9 mouse cellular contexts compared by ENCODE assay signal in genomic region chr3:55351281-55352052, GRCm38 (mm10).
DNase-seq lines count a peak whose midpoint lies in the region; ATAC-seq lines count a peak whose summit lies in the region.
"Had no signal": no experiment of that assay in that cellular context is flagged by ENCODE, and none has a peak within 500 bp of the region (broad histone marks: within the 10 kb centered on the region; RNA-seq: fewer than 3 reads in every experiment).

No protein-coding gene starts in this region.

- no peaks in the 10 kb centered on the region for H3K36me3 ChIP-seq in embryonic facial prominence, embryonic 10.5 days (replicated peaks)
- no peaks in the 10 kb centered on the region for H3K36me3 ChIP-seq in hindbrain, embryonic 15.5 days
- H3K36me3 ChIP-seq in midbrain, embryonic 16.5 days (ENCODE audit: control insufficient read depth, insufficient read depth, low read length): no peaks in the 10 kb centered on the region
- H3K36me3 ChIP-seq: limb, embryonic 15.5 days had no signal

- ATAC-seq in hindbrain, embryonic 15.5 days (ENCODE audit: low FRiP score, low read depth): peak; percentile 71
- peak; percentile 89 for ATAC-seq in midbrain, embryonic 16.5 days

- no peak overlapping the region for H3K4me3 ChIP-seq in embryonic facial prominence, embryonic 10.5 days
- no peak overlapping the region for H3K4me3 ChIP-seq in hindbrain, embryonic 15.5 days
- H3K4me3 ChIP-seq in midbrain, embryonic 16.5 days (ENCODE audit: low read depth, low read length): no peak overlapping the region
- H3K4me3 ChIP-seq: limb, embryonic 15.5 days had no signal

- 55% methylated on average over 13 of the region's 13 CpGs for WGBS in embryonic facial prominence, embryonic 10.5 days
- WGBS in hindbrain, embryonic 15.5 days: 40% methylated on average over 13 of the region's 13 CpGs
- 26% methylated on average over 13 of the region's 13 CpGs for WGBS in midbrain, embryonic 16.5 days

- H3K27ac ChIP-seq in embryonic facial prominence, embryonic 10.5 days (replicated peaks): peak overlapping the region; percentile 20; the same call in 1 of the 2 replicates
- H3K27ac ChIP-seq in hindbrain, embryonic 15.5 days (replicated peaks): peak overlapping the region; percentile 87
- H3K27ac ChIP-seq in midbrain, embryonic 16.5 days (ENCODE audit: low read length): peak overlapping the region; percentile 93
- H3K27ac ChIP-seq: limb, embryonic 15.5 days had no signal

- no peaks in the 10 kb centered on the region for H3K9me3 ChIP-seq in embryonic facial prominence, embryonic 10.5 days
- H3K9me3 ChIP-seq in hindbrain, embryonic 15.5 days: no peaks in the 10 kb centered on the region
- no peaks in the 10 kb centered on the region for H3K9me3 ChIP-seq in midbrain, embryonic 16.5 days (replicated peaks; ENCODE audit: control insufficient read depth, low read length, poor library complexity, severe bottlenecking)
- H3K9me3 ChIP-seq: limb, embryonic 15.5 days had no signal

- peak overlapping the region; percentile 32 for H3K4me2 ChIP-seq in hindbrain, embryonic 15.5 days
- H3K4me2 ChIP-seq in midbrain, embryonic 16.5 days (ENCODE audit: low read length): peak overlapping the region; percentile 41
- H3K4me2 ChIP-seq: limb, embryonic 15.5 days had no signal

- 0 out of 2 replicates have a peak, but pooled peaks cover 4% of the 10 kb centered on the region for H3K27me3 ChIP-seq in embryonic facial prominence, embryonic 10.5 days (replicated peaks; ENCODE audit: low read depth, poor library complexity, severe bottlenecking)
- no peaks in the 10 kb centered on the region for H3K27me3 ChIP-seq in hindbrain, embryonic 15.5 days
- H3K27me3 ChIP-seq in midbrain, embryonic 16.5 days (ENCODE audit: control insufficient read depth, insufficient read depth, low read depth, low read length): no peaks in the 10 kb centered on the region
- H3K27me3 ChIP-seq: limb, embryonic 15.5 days had no signal

- peak; percentile 70 for DNase-seq in MN1 (ENCODE audit: low spot score)
- DNase-seq in embryonic facial prominence, embryonic 10.5 days (ENCODE audit: low spot score): peak; percentile 34
- no peak for DNase-seq in ovary, postnatal 36 days (ENCODE audit: low spot score)
- no peak for DNase-seq in kidney, adult 8-10 months
- DNase-seq in adrenal gland, adult (ENCODE audit: inconsistent age in 2 of 2, low spot score in 1 of 2): no peak
- no peak for DNase-seq in cerebellum, postnatal 36 days

- H3K9ac ChIP-seq in hindbrain, embryonic 15.5 days: peak overlapping the region; percentile 35; the same call in 1 of the 2 replicates
- peak overlapping the region; percentile 27 for H3K9ac ChIP-seq in midbrain, embryonic 16.5 days (ENCODE audit: low read depth, low read length)
- H3K9ac ChIP-seq: limb, embryonic 15.5 days had no signal

- peaks cover 46% of the 10 kb centered on the region for H3K4me1 ChIP-seq in embryonic facial prominence, embryonic 10.5 days
- H3K4me1 ChIP-seq in hindbrain, embryonic 15.5 days (replicated peaks): peaks cover 81% of the 10 kb centered on the region
- H3K4me1 ChIP-seq in midbrain, embryonic 16.5 days (ENCODE audit: control insufficient read depth, insufficient read depth, low read length): peaks cover 80% of the 10 kb centered on the region

Comparison
In these comparisons a context has a peak if more than half of its experiments do, and no peak if none do; other contexts are left out.
1. DNase-seq: peak in MN1 (single experiment) and embryonic facial prominence, embryonic 10.5 days (single experiment); none in ovary, postnatal 36 days (single experiment), kidney, adult 8-10 months (0 of 2), adrenal gland, adult (0 of 2) and cerebellum, postnatal 36 days (0 of 2).
2. H3K27ac ChIP-seq: peak in every context shown above with its lines; median percentile 93 in midbrain, embryonic 16.5 days; 87 in hindbrain, embryonic 15.5 days; 20 in embryonic facial prominence, embryonic 10.5 days.